Mouse (Mus musculus) hindbrain, embryonic 15.5 days (tissue): ENCODE data around the gene Lrrc45. TPM values are rescaled to one million over a fixed set of nuclear protein-coding genes. Genes with fewer than 3 reads are reported as not detected.
A peak's percentile ranks its signal among the peaks of the same experiment; 100 is the strongest.

Experiments used
- ATAC-seq: fragments of 200-750 bp; cut with Nextera tagmentation; 2 replicates; pipeline ENCODE4 v1.8.0; 2017; ENCODE audit warnings: low read depth, moderate number of reproducible peaks, moderate TSS enrichment; ENCODE audit not compliant: low FRiP score
- H3K27ac ChIP-seq: fragments of 300-500 bp; sonication (generic); replicated peaks from 2 replicates; pipeline ENCODE4 v1.5.1; 2015; ENCODE audit warnings: mild to moderate bottlenecking, inconsistent platforms
- H3K27me3 ChIP-seq: fragments of 300-500 bp; sonication (generic); 2 replicates; pipeline ENCODE4 v1.6.1; 2015; ENCODE audit warnings: control low read depth, inconsistent platforms
- H3K36me3 ChIP-seq: fragments of 300-500 bp; sonication (generic); 2 replicates; pipeline ENCODE4 v1.6.1; 2015; ENCODE audit warnings: control low read depth, inconsistent platforms
- H3K4me1 ChIP-seq: fragments of 300-500 bp; sonication (generic); replicated peaks from 2 replicates; pipeline ENCODE4 v1.6.1; 2015; ENCODE audit warnings: control low read depth, inconsistent platforms
- H3K4me2 ChIP-seq: fragments of 300-500 bp; sonication (generic); 2 replicates; pipeline ENCODE4 v1.6.1; 2015; ENCODE audit warnings: moderate library complexity, mild to moderate bottlenecking, inconsistent platforms
- H3K4me3 ChIP-seq: fragments of 300-500 bp; sonication (generic); 2 replicates; pipeline ENCODE4 v1.5.1; 2015; ENCODE audit warnings: mild to moderate bottlenecking, inconsistent platforms
- H3K9ac ChIP-seq: fragments of 300-500 bp; sonication (generic); 2 replicates; pipeline ENCODE4 v1.6.1; 2015; ENCODE audit warnings: inconsistent platforms
- H3K9me3 ChIP-seq: fragments of 300-500 bp; sonication (generic); 2 replicates; pipeline ENCODE4 v1.6.1; 2016; ENCODE audit warnings: control low read depth, inconsistent platforms
- WGBS: fragments of 180-500 bp; shearing (Covaris S2); methylation state at CpG from one replicate; pipeline ENCODE4 v1.1.7; 2015; 5-methylcytosine and 5-hydroxymethylcytosine counted together
- polyA plus RNA-seq: library from polyadenylated mRNA; unstranded; fragments of >200 nt; fragmentation: Nextera tagmentation; extraction: Ambion mirVana; gene quantifications from 2 replicates; pipeline ENCODE4 v1.2.1, GENCODE M21; 2015

Gene Lrrc45
- polyA plus RNA-seq, 1 experiment from 2014 or later = 81.2 TPM

DNA sequence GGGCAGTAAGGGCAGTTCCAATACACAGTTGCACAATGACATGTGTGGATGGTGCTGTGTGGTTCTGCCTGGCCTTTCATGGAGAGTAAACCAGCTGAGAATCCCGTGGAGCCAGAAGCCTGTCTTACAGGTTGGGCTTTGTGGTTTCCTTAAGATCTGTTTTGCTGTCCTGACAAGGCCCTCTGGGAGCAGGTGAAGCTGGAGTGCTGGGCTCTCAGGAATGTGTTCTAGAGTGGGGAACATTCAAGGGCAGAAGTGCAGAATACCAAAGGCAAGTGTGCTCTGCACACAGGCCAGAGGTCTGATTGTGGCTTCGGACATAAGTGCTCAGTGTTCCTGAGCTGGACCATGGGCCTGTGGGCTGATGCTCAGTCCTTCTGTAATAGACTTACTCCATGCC is 29.1 kb upstream of the Lrrc45 start:
- no peaks in the 10 kb centered on the region for H3K9me3 ChIP-seq
- ATAC-seq = no peak
- H3K9ac ChIP-seq = no peak overlapping the region
- WGBS = 93% methylated on average over 2 of the region's 2 CpGs
- peaks cover 21% of the 10 kb centered on the region for H3K36me3 ChIP-seq
- no peaks in the 10 kb centered on the region for H3K4me1 ChIP-seq
- H3K4me3 ChIP-seq = no peak overlapping the region
- no peak overlapping the region for H3K4me2 ChIP-seq
- no peak overlapping the region for H3K27ac ChIP-seq
- no peaks in the 10 kb centered on the region for H3K27me3 ChIP-seq

GRCm38 (mm10) chr11:120686650-120687272 is 27.0 kb upstream of the Lrrc45 start:
- H3K9me3 ChIP-seq = no peaks in the 10 kb centered on the region
- no peaks in the 10 kb centered on the region for H3K27me3 ChIP-seq
- H3K4me1 ChIP-seq = no peaks in the 10 kb centered on the region
- H3K36me3 ChIP-seq = peaks cover 4% of the 10 kb centered on the region; the same call in 1 of the 2 replicates
- no peak for ATAC-seq
- WGBS = 78% methylated on average over 20 of the region's 20 CpGs
- no peak overlapping the region for H3K4me3 ChIP-seq
- H3K9ac ChIP-seq = no peak overlapping the region
- H3K4me2 ChIP-seq = no peak overlapping the region
- H3K27ac ChIP-seq = 0 out of 2 replicates have a peak overlapping the region, but pooled peaks have one; percentile 2

DNA sequence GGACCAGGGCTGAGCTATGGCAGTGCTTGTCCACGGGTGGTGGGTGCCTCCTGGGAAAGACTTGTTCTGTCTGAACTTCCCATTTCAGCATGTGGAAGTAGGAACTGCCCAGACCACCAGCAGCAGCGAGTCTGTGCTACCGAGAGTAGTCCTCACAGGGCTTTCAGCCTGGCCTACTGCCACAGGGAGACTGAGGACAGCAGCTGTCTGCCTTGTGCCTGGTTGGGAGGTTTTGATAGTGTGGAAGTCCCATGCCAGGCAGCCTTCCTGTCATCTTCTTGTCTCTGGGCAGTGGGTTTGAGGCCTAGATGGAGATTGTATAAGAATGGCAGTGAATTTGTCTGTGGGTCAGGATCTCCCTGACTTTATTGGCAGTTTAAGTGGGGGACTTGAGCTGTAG is 24.4 kb upstream of the Lrrc45 start:
- H3K27ac ChIP-seq = no peak overlapping the region
- no peaks in the 10 kb centered on the region for H3K4me1 ChIP-seq
- peaks cover 3% of the 10 kb centered on the region; the same call in 1 of the 2 replicates for H3K36me3 ChIP-seq
- no peak for ATAC-seq
- no peak overlapping the region for H3K4me3 ChIP-seq
- 90% methylated on average over 3 of the region's 3 CpGs for WGBS
- H3K9ac ChIP-seq = no peak overlapping the region
- H3K27me3 ChIP-seq = no peaks in the 10 kb centered on the region
- H3K9me3 ChIP-seq = no peaks in the 10 kb centered on the region
- H3K4me2 ChIP-seq = no peak overlapping the region

- 96% methylated on average over 4 of the region's 4 CpGs for WGBS
- Histone ChIP-seq H3K27me3 (no peaks in the 10 kb centered on the region), H3K4me3 (no peak overlapping the region), H3K9me3 (no peaks in the 10 kb centered on the region), H3K27ac (no peak overlapping the region), H3K4me2 (no peak overlapping the region), H3K36me3 (peaks cover 9% of the 10 kb centered on the region; the same call in 1 of the 2 replicates), H3K9ac (no peak overlapping the region), H3K4me1 (no peaks in the 10 kb centered on the region)
- ATAC-seq = no peak
Measured at GRCm38 (mm10) chr11:120692471-120693011, 21.2 kb upstream of the Lrrc45 start.

GRCm38 (mm10) chr11:120693461-120693860 is 20.3 kb upstream of the Lrrc45 start:
- no peak overlapping the region for H3K4me2 ChIP-seq
- no peak overlapping the region for H3K9ac ChIP-seq
- no peak overlapping the region for H3K4me3 ChIP-seq
- no peaks in the 10 kb centered on the region for H3K4me1 ChIP-seq
- no peak for ATAC-seq
- peaks cover 9% of the 10 kb centered on the region; the same call in 1 of the 2 replicates for H3K36me3 ChIP-seq
- no peaks in the 10 kb centered on the region for H3K27me3 ChIP-seq
- no peak overlapping the region for H3K27ac ChIP-seq
- WGBS = 52% methylated on average over 3 of the region's 3 CpGs
- H3K9me3 ChIP-seq = no peaks in the 10 kb centered on the region

DNA sequence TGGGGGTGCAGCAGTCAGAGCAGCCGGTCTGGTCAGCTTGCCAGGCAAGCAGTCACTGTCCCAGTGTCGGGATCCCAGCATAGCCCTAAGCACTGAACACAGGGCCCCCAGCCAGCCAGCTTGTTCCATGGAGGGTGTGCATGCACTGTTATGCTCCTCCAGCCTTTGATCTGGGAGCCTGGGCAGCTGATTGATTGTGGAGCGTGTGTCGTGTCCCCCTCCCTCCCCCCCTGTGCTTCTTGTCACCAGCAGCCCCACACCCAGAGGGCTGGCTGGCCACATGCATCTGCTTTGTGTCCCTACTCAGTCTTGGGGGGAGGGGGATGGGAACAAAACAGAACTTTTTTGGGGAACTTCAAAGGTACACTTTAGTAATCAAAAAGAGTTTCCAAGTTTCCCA is 18.5 kb upstream of the Lrrc45 start:
- Histone ChIP-seq H3K36me3 (peaks cover 9% of the 10 kb centered on the region; the same call in 1 of the 2 replicates), H3K4me3 (no peak overlapping the region), H3K4me2 (no peak overlapping the region), H3K27ac (no peak overlapping the region), H3K9ac (no peak overlapping the region), H3K9me3 (no peaks in the 10 kb centered on the region), H3K27me3 (no peaks in the 10 kb centered on the region), H3K4me1 (no peaks in the 10 kb centered on the region)
- peak; percentile 69; the same call in 1 of the 2 replicates for ATAC-seq
- WGBS = 15% methylated on average over 4 of the region's 4 CpGs

GRCm38 (mm10) chr11:120695641-120696040 is 18.1 kb upstream of the Lrrc45 start:
- ATAC-seq = peak; percentile 42; the same call in 1 of the 2 replicates
- no peaks in the 10 kb centered on the region for H3K4me1 ChIP-seq
- H3K9ac ChIP-seq = no peak overlapping the region
- H3K9me3 ChIP-seq = no peaks in the 10 kb centered on the region
- H3K4me2 ChIP-seq = no peak overlapping the region
- no peaks in the 10 kb centered on the region for H3K27me3 ChIP-seq
- H3K27ac ChIP-seq = no peak overlapping the region
- peaks cover 9% of the 10 kb centered on the region; the same call in 1 of the 2 replicates for H3K36me3 ChIP-seq
- no peak overlapping the region for H3K4me3 ChIP-seq
- WGBS = 41% methylated on average over 12 of the region's 12 CpGs

GRCm38 (mm10) chr11:120696568-120696967 is 17.2 kb upstream of the Lrrc45 start:
- WGBS = 91% methylated on average over 6 of the region's 6 CpGs
- Histone ChIP-seq H3K9me3 (no peaks in the 10 kb centered on the region), H3K9ac (no peak overlapping the region), H3K27ac (no peak overlapping the region), H3K36me3 (peaks cover 11% of the 10 kb centered on the region), H3K4me3 (no peak overlapping the region), H3K4me2 (no peak overlapping the region), H3K4me1 (no peaks in the 10 kb centered on the region), H3K27me3 (no peaks in the 10 kb centered on the region)
- ATAC-seq = no peak

DNA sequence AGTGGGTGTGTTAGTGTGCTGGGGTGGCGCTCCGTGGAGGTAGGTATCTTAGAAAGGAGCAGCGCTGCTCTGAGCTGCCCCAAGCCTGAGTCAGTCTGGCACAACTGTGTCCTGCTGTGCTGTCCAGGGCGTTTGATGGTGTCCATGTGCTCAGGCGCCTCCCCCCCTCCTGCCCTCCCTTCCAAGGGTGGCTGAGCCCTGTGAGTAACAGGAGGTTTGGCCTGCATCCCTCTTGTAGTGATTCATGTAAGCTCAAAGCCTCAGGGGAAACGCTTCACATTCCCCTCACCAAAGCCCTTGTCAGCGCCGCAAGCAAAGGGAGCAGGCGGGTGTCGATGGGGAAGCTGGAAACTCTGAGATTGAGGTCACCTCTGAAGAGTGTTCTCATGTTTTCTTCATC is 16.0 kb upstream of the Lrrc45 start:
- Histone ChIP-seq H3K4me1 (no peaks in the 10 kb centered on the region), H3K9ac (no peak overlapping the region), H3K4me3 (no peak overlapping the region), H3K36me3 (peaks cover 18% of the 10 kb centered on the region), H3K27me3 (no peaks in the 10 kb centered on the region), H3K4me2 (no peak overlapping the region), H3K9me3 (no peaks in the 10 kb centered on the region), H3K27ac (no peak overlapping the region)
- no peak for ATAC-seq
- 75% methylated on average over 10 of the region's 10 CpGs for WGBS

- peaks cover 14% of the 10 kb centered on the region; the same call in 1 of the 2 replicates for H3K36me3 ChIP-seq
- peaks cover 22% of the 10 kb centered on the region for H3K4me1 ChIP-seq
- 32% methylated on average over 15 of the region's 15 CpGs for WGBS
- no peak for ATAC-seq
- H3K9ac ChIP-seq = no peak overlapping the region
- H3K27ac ChIP-seq = no peak overlapping the region
- H3K4me2 ChIP-seq = no peak overlapping the region
- no peaks in the 10 kb centered on the region for H3K27me3 ChIP-seq
- no peak overlapping the region for H3K4me3 ChIP-seq
- H3K9me3 ChIP-seq = no peaks in the 10 kb centered on the region
Measured at GRCm38 (mm10) chr11:120703696-120704454, 9.8 kb upstream of the Lrrc45 start.

GRCm38 (mm10) chr11:120704486-120705325 is 9.0 kb upstream of the Lrrc45 start:
- H3K9me3 ChIP-seq = no peaks in the 10 kb centered on the region
- H3K9ac ChIP-seq = 0 out of 2 replicates have a peak overlapping the region, but pooled peaks have one; percentile 7
- no peaks in the 10 kb centered on the region for H3K27me3 ChIP-seq
- peaks cover 22% of the 10 kb centered on the region for H3K4me1 ChIP-seq
- no peak for ATAC-seq
- 23% methylated on average over 8 of the region's 8 CpGs for WGBS
- H3K27ac ChIP-seq = no peak overlapping the region
- H3K4me2 ChIP-seq = no peak overlapping the region
- H3K4me3 ChIP-seq = no peak overlapping the region
- H3K36me3 ChIP-seq = peaks cover 14% of the 10 kb centered on the region; the same call in 1 of the 2 replicates
